9 mouse cellular contexts compared by ENCODE assay signal in genomic region chr5:109506729-109507128, GRCm38 (mm10). TPM values are rescaled to one million over a fixed set of nuclear protein-coding genes. Genes with fewer than 3 reads are reported as not detected.
DNase-seq lines count a peak whose midpoint lies in the region; ATAC-seq and TF ChIP-seq lines count a peak whose summit lies in the region.
"Had no signal": no experiment of that assay in that cellular context is flagged by ENCODE, and none has a peak within 500 bp of the region (broad histone marks: within the 10 kb centered on the region; RNA-seq: fewer than 3 reads in every experiment).

No protein-coding gene starts in this region.

- H3K4me2 ChIP-seq in forebrain, embryonic 14.5 days (ENCODE audit: low read length): no peak overlapping the region
- H3K4me2 ChIP-seq in forebrain, embryonic 12.5 days: no peak overlapping the region
- no peak overlapping the region for H3K4me2 ChIP-seq in midbrain, postnatal 0 days (ENCODE audit: low read depth, low read length, poor library complexity, severe bottlenecking)
- H3K4me2 ChIP-seq in midbrain, embryonic 11.5 days: no peak overlapping the region
- H3K4me2 ChIP-seq: heart, embryonic 15.5 days had no signal

- no peak overlapping the region for H3K27ac ChIP-seq in forebrain, embryonic 14.5 days (ENCODE audit: low read depth, low read length)
- no peak overlapping the region for H3K27ac ChIP-seq in forebrain, embryonic 12.5 days
- no peak overlapping the region for H3K27ac ChIP-seq in midbrain, postnatal 0 days (ENCODE audit: low read depth, low read length)
- no peak overlapping the region for H3K27ac ChIP-seq in midbrain, embryonic 11.5 days (ENCODE audit: low read depth, low read length)
- H3K27ac ChIP-seq: heart, embryonic 15.5 days had no signal

- no peak overlapping the region for H3K9ac ChIP-seq in forebrain, embryonic 14.5 days (ENCODE audit: low read length)
- no peak overlapping the region for H3K9ac ChIP-seq in forebrain, embryonic 12.5 days
- H3K9ac ChIP-seq in midbrain, postnatal 0 days (replicated peaks; ENCODE audit: low read length, poor library complexity, severe bottlenecking): no peak overlapping the region
- no peak overlapping the region for H3K9ac ChIP-seq in midbrain, embryonic 11.5 days (ENCODE audit: low read length)
- H3K9ac ChIP-seq: heart, embryonic 15.5 days had no signal

- H3K27me3 ChIP-seq in forebrain, embryonic 14.5 days (replicated peaks; ENCODE audit: control insufficient read depth, insufficient read depth, low read length): no peaks in the 10 kb centered on the region
- no peaks in the 10 kb centered on the region for H3K27me3 ChIP-seq in forebrain, embryonic 12.5 days
- H3K27me3 ChIP-seq in midbrain, postnatal 0 days (ENCODE audit: insufficient read depth, low read length): no peaks in the 10 kb centered on the region
- no peaks in the 10 kb centered on the region for H3K27me3 ChIP-seq in midbrain, embryonic 11.5 days (ENCODE audit: control insufficient read depth, insufficient read depth, low read length)
- H3K27me3 ChIP-seq: heart, embryonic 15.5 days had no signal

- peak; percentile 36 for DNase-seq in forebrain, embryonic 14.5 days (ENCODE audit: low spot score)
- peak; percentile 33 for DNase-seq in midbrain, postnatal 0 days (ENCODE audit: low spot score)
- no peak for DNase-seq in midbrain, embryonic 11.5 days (ENCODE audit: low spot score, missing footprints)
- DNase-seq in cerebellum, adult 11-12 months: peak; percentile 12
- DNase-seq in kidney, postnatal 10 days: peak; percentile 8
- peak; percentile 3 for DNase-seq in retina, postnatal 7 days (ENCODE audit: low read depth, low spot score)
- no peak for DNase-seq in natural killer cell, adult 2 months (ENCODE audit: low spot score in 2 of 2)

- WGBS in forebrain, embryonic 14.5 days: 5% methylated on average over 1 of the region's 1 CpGs
- 8% methylated on average over 1 of the region's 1 CpGs for WGBS in forebrain, embryonic 12.5 days
- 14% methylated on average over 1 of the region's 1 CpGs for WGBS in midbrain, postnatal 0 days
- WGBS in midbrain, embryonic 11.5 days: 14% methylated on average over 1 of the region's 1 CpGs

- no peak overlapping the region for H3K4me3 ChIP-seq in forebrain, embryonic 14.5 days (ENCODE audit: low read depth, low read length)
- no peak overlapping the region for H3K4me3 ChIP-seq in forebrain, embryonic 12.5 days (replicated peaks)
- H3K4me3 ChIP-seq in midbrain, postnatal 0 days (ENCODE audit: low read depth, low read length): no peak overlapping the region
- H3K4me3 ChIP-seq in midbrain, embryonic 11.5 days (ENCODE audit: low read depth, low read length): no peak overlapping the region
- H3K4me3 ChIP-seq: heart, embryonic 15.5 days had no signal

- H3K9me3 ChIP-seq in forebrain, embryonic 14.5 days (replicated peaks; ENCODE audit: control insufficient read depth, low read length): peaks cover 4% of the 10 kb centered on the region; the same call in 1 of the 2 replicates
- peaks cover 14% of the 10 kb centered on the region for H3K9me3 ChIP-seq in forebrain, embryonic 12.5 days
- peaks cover 5% of the 10 kb centered on the region; the same call in 1 of the 2 replicates for H3K9me3 ChIP-seq in midbrain, postnatal 0 days (ENCODE audit: low read length)
- peaks cover under 1% of the 10 kb centered on the region; the same call in 1 of the 2 replicates for H3K9me3 ChIP-seq in midbrain, embryonic 11.5 days (ENCODE audit: control insufficient read depth, low read length)
- H3K9me3 ChIP-seq: heart, embryonic 15.5 days had no signal

- peak; percentile 69 for TF ChIP-seq CTCF in midbrain, postnatal 0 days (IDR thresholded peaks at IDR 0.05)

- ATAC-seq in forebrain, embryonic 14.5 days: no peak
- no peak for ATAC-seq in forebrain, embryonic 12.5 days (ENCODE audit: low FRiP score)
- no peak for ATAC-seq in midbrain, postnatal 0 days (ENCODE audit: low FRiP score)
- ATAC-seq in midbrain, embryonic 11.5 days (ENCODE audit: low FRiP score): no peak

- no peaks in the 10 kb centered on the region for H3K36me3 ChIP-seq in forebrain, embryonic 14.5 days (ENCODE audit: control insufficient read depth, insufficient read depth, low read length)
- no peaks in the 10 kb centered on the region for H3K36me3 ChIP-seq in forebrain, embryonic 12.5 days (replicated peaks)
- H3K36me3 ChIP-seq in midbrain, postnatal 0 days (ENCODE audit: insufficient read depth, low read length): no peaks in the 10 kb centered on the region
- no peaks in the 10 kb centered on the region for H3K36me3 ChIP-seq in midbrain, embryonic 11.5 days (ENCODE audit: control insufficient read depth, insufficient read depth, low read length)
- H3K36me3 ChIP-seq: heart, embryonic 15.5 days had no signal

- H3K4me1 ChIP-seq in forebrain, embryonic 14.5 days (ENCODE audit: control insufficient read depth, insufficient read depth, low read length): no peaks in the 10 kb centered on the region
- no peaks in the 10 kb centered on the region for H3K4me1 ChIP-seq in forebrain, embryonic 12.5 days
- no peaks in the 10 kb centered on the region for H3K4me1 ChIP-seq in midbrain, postnatal 0 days (ENCODE audit: insufficient read depth, low read length)
- no peaks in the 10 kb centered on the region for H3K4me1 ChIP-seq in midbrain, embryonic 11.5 days (ENCODE audit: control insufficient read depth, insufficient read depth, low read length)
- H3K4me1 ChIP-seq: heart, embryonic 15.5 days had no signal

RNA-seq across cellular contexts. Expression of gene Crlf2, which starts 52.1 kb away (rescaled TPM):
- 6.0 and 6.8 TPM in 2 replicates for polyA plus RNA-seq in forebrain, embryonic 14.5 days (2014; fragmentation: Nextera tagmentation; extraction: Ambion mirVana)
- 4.5 and 5.3 TPM in 2 replicates for polyA plus RNA-seq in forebrain, embryonic 12.5 days (2016; fragmentation: Nextera tagmentation; extraction: Ambion mirVana)
- 23.4 and 44.4 TPM in 2 replicates for total RNA-seq in midbrain, postnatal 0 days (2014; rRNA removed)
- 29.2 and 30.9 TPM in 2 replicates for polyA plus RNA-seq in midbrain, postnatal 0 days (2015; fragmentation: Nextera tagmentation; extraction: Ambion mirVana)
- 2.4 and 2.9 TPM in 2 replicates for polyA plus RNA-seq in midbrain, embryonic 11.5 days (2014; fragmentation: Nextera tagmentation; extraction: Ambion mirVana)

Comparison
In these comparisons a context has a peak if more than half of its experiments do, and no peak if none do; other contexts are left out.
1. DNase-seq: peak in forebrain, embryonic 14.5 days (single experiment), midbrain, postnatal 0 days (single experiment), cerebellum, adult 11-12 months (single experiment), kidney, postnatal 10 days (single experiment) and retina, postnatal 7 days (single experiment); none in midbrain, embryonic 11.5 days (single experiment) and natural killer cell, adult 2 months (0 of 2).